Mouse (Mus musculus) cerebellum, adult 2 months (tissue): ENCODE measurements around the gene Lpo. TPM values are rescaled to one million over a fixed set of nuclear protein-coding genes. Genes with fewer than 3 reads are reported as not detected.

Source experiments
- DNase-seq, 2 experiments: peaks; one replicate each; pipeline ENCODE4 v3.0.0; 2021
- H3K27ac ChIP-seq: fragments of 200-500 bp; 2 replicates; pipeline ENCODE4 v1.5.1; 2012; ENCODE audit warnings: low read length, control low read depth, inconsistent platforms; ENCODE audit not compliant: insufficient read depth
- H3K27me3 ChIP-seq: fragments of 200-500 bp; 2 replicates; pipeline ENCODE4 v1.6.1; 2012; ENCODE audit warnings: inconsistent platforms, mild to moderate bottlenecking, low read length, moderate library complexity; ENCODE audit not compliant: control insufficient read depth, insufficient read depth
- H3K4me1 ChIP-seq: fragments of 200-500 bp; 2 replicates; pipeline ENCODE4 v1.6.1; 2011; ENCODE audit warnings: low read length; ENCODE audit not compliant: control insufficient read depth, insufficient read depth
- H3K4me3 ChIP-seq: fragments of 200-500 bp; replicated peaks from 2 replicates; pipeline ENCODE3; 2011; ENCODE audit warnings: mild to moderate bottlenecking, low read depth, low read length, control low read depth; ENCODE audit not compliant: insufficient read depth
- POLR2A ChIP-seq: fragments of 200-500 bp; IDR thresholded peaks from 2 replicates; pipeline ENCODE4 v1.6.1; 2011; ENCODE audit warnings: low read length, control low read depth, borderline replicate concordance; ENCODE audit not compliant: insufficient read depth
- WGBS: fragments of 180-500 bp; shearing (Covaris S2); methylation state at CpG from one replicate; pipeline ENCODE4 v1.1.7; 2018; 5-methylcytosine and 5-hydroxymethylcytosine counted together
- polyA plus RNA-seq: library from polyadenylated mRNA; depleted of rRNA; stranded (reverse); fragments of >200 nt; gene quantifications from 2 replicates; pipeline ENCODE4 v1.2.3, GENCODE M21; 2012; rRNA removed

Gene Lpo
- polyA plus RNA-seq, 1 experiment, result 6.5 TPM

DNA sequence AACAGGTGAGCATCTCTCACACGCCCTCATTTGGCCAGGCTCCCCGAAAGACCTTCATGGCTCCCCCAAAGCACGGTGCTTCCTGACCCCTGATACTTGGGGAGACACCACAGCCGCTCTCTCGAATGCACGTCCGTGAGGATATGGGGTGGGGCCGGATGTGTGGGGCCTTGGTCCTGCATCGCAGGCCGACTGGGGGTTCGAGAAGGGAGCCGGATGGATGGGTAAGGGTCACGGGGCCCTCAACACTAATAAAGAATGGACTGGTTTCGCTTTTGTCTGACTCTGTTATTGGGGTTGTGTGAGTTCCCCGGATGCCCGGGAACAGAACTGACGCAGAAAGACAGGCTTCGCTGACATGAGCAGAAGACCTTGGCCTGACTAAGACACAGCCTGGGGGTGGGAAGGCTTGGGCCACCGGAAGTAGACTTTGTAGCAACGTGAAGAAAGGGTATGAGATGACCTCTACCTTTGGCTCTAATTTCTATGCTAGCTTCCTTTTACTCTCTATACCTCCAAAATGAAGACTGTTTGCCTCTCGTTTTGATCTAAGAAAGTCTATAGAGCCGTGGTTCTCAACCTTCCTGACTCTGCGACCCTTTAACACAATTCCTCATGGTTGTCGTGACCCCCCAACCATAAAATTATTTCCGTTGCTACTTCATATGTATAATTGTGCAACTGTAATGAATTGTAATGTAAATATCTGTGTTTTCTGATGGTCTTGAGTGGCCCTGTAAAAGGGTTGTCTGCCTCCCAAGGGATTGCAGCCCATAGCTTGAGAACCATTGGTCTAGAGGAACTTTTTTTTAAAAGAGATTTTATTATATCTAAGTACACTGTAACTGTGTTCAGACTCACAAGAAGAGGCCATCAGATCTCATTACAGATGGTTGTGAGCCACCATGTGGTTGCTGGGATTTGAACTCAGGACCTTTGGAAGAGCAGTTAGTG lies 70.8 kb downstream of the Lpo start:
- no peak overlapping the region for H3K27ac ChIP-seq
- DNase-seq, result no peak
- no peak for TF ChIP-seq POLR2A
- 90% methylated on average over 25 of the region's 25 CpGs for WGBS
- H3K4me3 ChIP-seq, result no peak overlapping the region
- H3K4me1 ChIP-seq, result no peaks in the 10 kb centered on the region; the same call in 1 of the 2 replicates
- H3K27me3 ChIP-seq, result no peaks in the 10 kb centered on the region

Other genes with a start within 250 kb of the Lpo start
- 66.9 and 67.8 TPM in 2 replicates for gene Mtmr4, start 236.1 kb downstream of the Lpo start, polyA plus RNA-seq
- gene Hsf5, start 211.1 kb downstream of the Lpo start, polyA plus RNA-seq, result 0.36 and 0.43 TPM in 2 replicates
- 2.2 and 2.6 TPM in 2 replicates for gene Rnf43, start 165.6 kb downstream of the Lpo start, polyA plus RNA-seq
- gene Supt4a, start 90.7 kb downstream of the Lpo start, polyA plus RNA-seq, result 155 and 158 TPM in 2 replicates
- gene Tspoap1, start 67.7 kb downstream of the Lpo start, polyA plus RNA-seq, result 198 TPM in 2 replicates
- gene Mpo, start 34.7 kb downstream of the Lpo start, polyA plus RNA-seq, result 0.08 and 0.11 TPM in 2 replicates
- gene Mks1, start 24.9 kb upstream of the Lpo start, polyA plus RNA-seq, result 11.7 and 11.8 TPM in 2 replicates
- gene Epx, start 47.2 kb upstream of the Lpo start, polyA plus RNA-seq, result 1.4 and 3.0 TPM in 2 replicates
- not detected in 2 replicates for gene Olfr462, start 64.0 kb upstream of the Lpo start, polyA plus RNA-seq
- gene Olfr463, start 69.1 kb upstream of the Lpo start, polyA plus RNA-seq, result not detected in 2 replicates
- not detected in 2 replicates for gene Olfr464, start 92.7 kb upstream of the Lpo start, polyA plus RNA-seq
- gene Dynll2, start 159.2 kb upstream of the Lpo start, polyA plus RNA-seq, result 453 and 497 TPM in 2 replicates
- gene Srsf1, start 219.1 kb upstream of the Lpo start, polyA plus RNA-seq, result 350 and 367 TPM in 2 replicates
- gene Vezf1, start 240.0 kb upstream of the Lpo start, polyA plus RNA-seq, result 29.6 and 30.2 TPM in 2 replicates